Mouse (Mus musculus) liver, adult 2 months (tissue): ENCODE data around the gene Olfr372. TPM values are rescaled to one million over a fixed set of nuclear protein-coding genes. Genes with fewer than 3 reads are reported as not detected.
A peak's percentile ranks its signal among the peaks of the same experiment; 100 is the strongest.
"Not testable (repeated sequence)": the region's sequence is repeated elsewhere in the genome, so short reads cannot be mapped to it uniquely, and the experiment has no call there.

Experiments
- DNase-seq: peaks from one replicate; pipeline ENCODE4 v3.0.0-alpha.2; 2011; ENCODE audit warnings: low read depth, low spot score; ENCODE audit errors: extremely low read depth
- H3K27ac ChIP-seq: fragments of 200-500 bp; replicated peaks from 2 replicates; pipeline ENCODE4 v1.5.1; 2012; ENCODE audit warnings: low read depth, mild to moderate bottlenecking, control low read depth, inconsistent platforms, low read length; ENCODE audit not compliant: insufficient read depth
- H3K27me3 ChIP-seq: fragments of 200-500 bp; 2 replicates; pipeline ENCODE4 v1.6.1; 2012; ENCODE audit warnings: mild to moderate bottlenecking, moderate library complexity, low read length, inconsistent platforms; ENCODE audit not compliant: control insufficient read depth, insufficient read depth
- H3K36me3 ChIP-seq: fragments of 200-500 bp; 2 replicates; pipeline ENCODE4 v1.6.1; 2012; ENCODE audit warnings: low read length, inconsistent platforms; ENCODE audit not compliant: control insufficient read depth, insufficient read depth
- H3K4me1 ChIP-seq: fragments of 200-500 bp; 2 replicates; pipeline ENCODE4 v1.6.1; 2011; ENCODE audit warnings: low read length; ENCODE audit not compliant: control insufficient read depth, insufficient read depth
- H3K4me3 ChIP-seq: fragments of 200-500 bp; 2 replicates; pipeline ENCODE4 v1.5.1; 2011; ENCODE audit warnings: low read depth, mild to moderate bottlenecking, control low read depth, low read length, moderate library complexity; ENCODE audit not compliant: insufficient read depth
- H3K79me2 ChIP-seq: fragments of 200-500 bp; 2 replicates; pipeline ENCODE4 v1.6.1; 2012; ENCODE audit warnings: inconsistent platforms, mild to moderate bottlenecking, low read length, moderate library complexity; ENCODE audit not compliant: control insufficient read depth, insufficient read depth
- H3K9ac ChIP-seq: fragments of 200-500 bp; 2 replicates; pipeline ENCODE4 v1.6.1; 2012; ENCODE audit warnings: low read depth, mild to moderate bottlenecking, control low read depth, inconsistent platforms, low read length
- CTCF ChIP-seq: fragments of 200-500 bp; IDR thresholded peaks from 2 replicates; pipeline ENCODE4 v1.5.1; 2011; ENCODE audit warnings: low read depth, low read length, control low read depth
- POLR2A ChIP-seq: fragments of 200-500 bp; IDR thresholded peaks from 2 replicates; pipeline ENCODE4 v1.6.1; 2011; ENCODE audit warnings: low read length, control low read depth; ENCODE audit not compliant: insufficient read depth; ENCODE audit errors: extremely low read depth
- WGBS: fragments of 180-500 bp; shearing (Covaris S2); methylation state at CpG from one replicate; pipeline ENCODE4 v1.1.7; 2018; 5-methylcytosine and 5-hydroxymethylcytosine counted together
- polyA plus RNA-seq: library from polyadenylated mRNA; depleted of rRNA; stranded (reverse); fragments of >200 nt; gene quantifications from 2 replicates; pipeline ENCODE4 v1.2.3, GENCODE M21; 2012
- total RNA-seq: library from RNA; depleted of rRNA; stranded (reverse); fragments of >200 nt; gene quantifications from 2 replicates; pipeline ENCODE4 v1.2.3, GENCODE M21; 2014

Olfr372 gene
- total and polyA plus RNA-seq, 2 experiments: not detected

DNA sequence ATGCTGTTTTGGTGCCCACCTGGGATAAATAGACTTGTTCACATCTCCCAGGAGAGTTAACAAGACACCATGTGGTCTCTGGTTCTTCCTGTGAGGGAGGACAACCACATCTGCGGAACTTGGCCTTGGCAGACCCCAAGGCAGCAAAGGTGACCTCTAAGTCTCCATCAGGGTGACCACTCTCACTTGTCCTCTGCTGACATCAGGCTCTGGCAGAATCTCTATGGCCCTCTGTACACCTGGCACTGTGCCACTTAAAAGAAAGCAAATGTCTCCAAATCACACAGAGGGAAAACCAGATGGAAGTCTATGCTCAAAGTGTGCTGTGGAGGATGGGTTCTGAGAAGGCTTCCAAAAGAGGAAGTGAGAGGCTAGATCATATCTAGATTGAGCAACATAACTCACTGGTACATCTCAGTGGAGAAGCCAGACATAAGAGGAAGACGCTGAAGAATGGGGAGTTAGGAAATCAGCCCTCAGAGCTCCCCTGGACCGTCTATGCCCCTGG is 32.8 kb upstream of the Olfr372 start:
- no peak for TF ChIP-seq POLR2A
- TF ChIP-seq CTCF: no peak
- no peaks in the 10 kb centered on the region for H3K36me3 ChIP-seq
- whole genome bisulfite sequencing: 63% methylated on average over 3 of the region's 3 CpGs
- H3K4me1 ChIP-seq: no peaks in the 10 kb centered on the region
- DNase-seq: peak; percentile 43
- no peaks in the 10 kb centered on the region for H3K27me3 ChIP-seq
- H3K4me3 ChIP-seq: no peak overlapping the region
- H3K27ac ChIP-seq: no peak overlapping the region
- H3K79me2 ChIP-seq: no peaks in the 10 kb centered on the region
- H3K9ac ChIP-seq: no peak overlapping the region

DNA sequence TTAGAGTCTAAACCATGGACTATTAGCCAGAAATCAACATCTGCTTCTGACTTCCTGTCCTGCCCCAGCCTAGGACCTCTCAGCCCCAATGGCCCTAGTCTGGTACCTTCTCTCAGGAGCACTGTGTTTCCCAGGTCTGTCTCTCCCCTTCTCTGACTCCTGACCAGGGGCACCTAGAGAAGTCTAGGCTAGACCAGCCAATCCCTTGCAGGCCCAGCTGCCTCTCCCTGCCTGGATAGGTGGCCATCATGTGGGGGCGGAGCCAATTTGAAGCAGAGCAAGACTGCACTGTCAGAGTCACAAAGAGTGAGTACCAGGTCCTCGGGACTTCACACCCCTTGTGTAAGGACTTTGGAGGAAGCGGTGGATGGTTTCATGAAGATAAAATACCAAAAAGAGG is 31.5 kb upstream of the Olfr372 start, which contains the start of gene Cyp4f18:
TSS of gene Cyp4f18 (minus strand) at position 154 of the 400 bp plus-strand sequence.
- Histone ChIP-seq H3K36me3 (no peaks in the 10 kb centered on the region), H3K4me3 (no peak within 1 kb of the TSS), H3K27ac (no peak within 1 kb of the TSS), H3K79me2 (no peaks in the 10 kb centered on the region), H3K9ac (no peak within 1 kb of the TSS), H3K27me3 (no peaks in the 10 kb centered on the region), H3K4me1 (no peaks in the 10 kb centered on the region)
- TF ChIP-seq POLR2A (no peak), CTCF (no peak)
- 71% methylated on average over 3 of the region's 3 CpGs for WGBS
- no peak for DNase-seq

DNA sequence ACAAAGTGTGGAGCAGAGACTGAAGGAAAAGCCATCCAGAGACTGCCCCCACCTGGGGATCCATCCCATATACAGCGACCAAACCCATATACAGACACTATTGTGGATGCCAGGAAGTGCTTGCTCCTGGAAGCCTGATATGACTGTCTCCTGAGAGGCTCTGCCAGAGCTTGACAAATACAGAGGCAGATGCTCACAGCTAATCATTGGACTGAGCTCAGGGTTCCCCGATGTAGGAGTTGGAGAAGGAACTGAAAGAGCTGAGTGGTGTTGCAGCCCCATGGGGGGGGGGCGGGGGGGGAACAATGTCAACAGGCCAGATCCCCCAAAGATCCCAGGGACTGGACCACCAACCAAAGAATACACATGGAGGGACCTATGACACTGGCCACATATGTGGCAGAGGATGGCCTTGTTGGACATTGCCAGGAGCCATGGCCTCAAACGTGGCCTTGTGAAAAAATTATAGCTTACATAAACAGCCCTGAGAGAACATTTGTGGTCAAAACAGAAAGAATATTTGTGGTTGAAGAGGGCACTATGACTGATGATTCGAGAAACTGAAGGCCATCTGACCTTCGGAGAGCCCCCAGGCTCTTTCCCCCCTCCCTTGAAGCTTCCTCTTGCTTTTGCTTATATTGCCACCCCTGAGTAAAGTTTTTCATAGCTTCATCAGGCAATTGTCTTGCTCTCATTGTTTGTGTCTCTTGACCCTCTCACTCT is 27.4 kb upstream of the Olfr372 start:
- not testable (repeated sequence) for H3K27me3 ChIP-seq, H3K27ac ChIP-seq, H3K4me1 ChIP-seq, H3K36me3 ChIP-seq, H3K4me3 ChIP-seq, DNase-seq, H3K79me2 ChIP-seq, H3K9ac ChIP-seq
- 64% methylated on average over 6 of the region's 6 CpGs for WGBS

DNA sequence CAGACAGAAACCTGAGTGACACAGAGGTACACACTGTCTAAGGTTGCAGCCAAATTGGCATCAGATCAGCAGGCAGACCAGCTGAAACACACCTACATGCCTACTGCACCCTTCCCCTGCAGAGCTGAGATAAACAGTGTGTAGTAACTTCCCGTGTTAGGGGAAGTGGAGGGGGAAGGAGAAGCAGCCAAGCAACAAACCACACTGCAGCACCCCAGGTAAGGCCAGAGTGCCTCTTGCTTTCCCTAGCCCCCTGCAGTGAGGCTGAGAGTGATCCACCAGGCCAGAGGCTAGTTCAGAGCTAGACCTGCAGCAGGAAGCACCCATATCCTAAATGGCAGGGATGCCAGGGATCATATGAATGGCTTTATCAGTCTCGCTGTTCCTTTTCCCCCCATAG is 23.7 kb upstream of the Olfr372 start:
- H3K4me1 ChIP-seq, H3K27me3 ChIP-seq, H3K9ac ChIP-seq, H3K27ac ChIP-seq, H3K36me3 ChIP-seq, H3K4me3 ChIP-seq, H3K79me2 ChIP-seq, DNase-seq: not testable (repeated sequence)
- 38% methylated on average over 2 of the region's 2 CpGs for WGBS

DNA sequence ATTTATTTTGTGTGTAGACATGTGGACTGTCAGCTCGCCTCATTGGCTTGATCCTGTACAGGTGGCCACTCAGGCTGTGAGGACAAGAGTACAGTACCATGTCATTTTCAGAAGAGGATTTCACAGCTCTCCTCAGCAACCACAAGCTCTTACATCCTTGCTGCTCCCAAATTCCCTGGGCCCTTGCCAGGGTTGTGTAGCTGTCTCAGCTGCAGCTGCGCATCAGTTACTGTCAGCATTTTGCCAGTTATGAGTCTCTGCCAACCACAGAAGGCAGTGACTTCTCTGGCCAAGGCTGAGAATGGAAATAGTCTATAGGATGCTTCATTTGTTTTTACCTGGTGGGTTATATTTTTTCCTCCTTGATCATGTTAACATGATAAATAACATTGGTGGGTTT is 22.9 kb upstream of the Olfr372 start:
- WGBS: 77% methylated on average over 2 of the region's 2 CpGs
- H3K27ac ChIP-seq: no peak overlapping the region
- H3K4me1 ChIP-seq: no peaks in the 10 kb centered on the region
- no peak for TF ChIP-seq CTCF
- TF ChIP-seq POLR2A: no peak
- DNase-seq: no peak
- H3K79me2 ChIP-seq: no peaks in the 10 kb centered on the region
- H3K9ac ChIP-seq: no peak overlapping the region
- no peaks in the 10 kb centered on the region for H3K27me3 ChIP-seq
- no peak overlapping the region for H3K4me3 ChIP-seq
- H3K36me3 ChIP-seq: no peaks in the 10 kb centered on the region

DNA sequence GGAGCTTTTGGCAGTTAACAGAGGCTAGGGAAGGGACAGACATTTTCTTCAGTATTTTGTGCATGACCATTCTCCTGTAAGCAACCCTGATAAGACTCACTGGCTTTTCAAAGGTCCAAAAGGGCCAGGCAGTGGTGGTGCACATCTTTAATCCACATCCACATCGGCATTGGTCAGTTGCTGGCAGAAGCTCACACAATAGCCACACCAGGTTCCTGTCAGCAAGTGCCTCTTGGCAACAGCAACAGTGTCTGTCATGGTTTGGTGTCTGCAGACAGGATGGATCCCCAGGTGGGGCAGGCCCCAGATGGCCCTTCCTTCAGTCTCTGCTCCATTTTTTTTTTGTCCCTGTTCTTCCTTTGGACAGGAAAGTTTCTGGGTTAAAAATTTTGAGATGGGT is 22.0 kb upstream of the Olfr372 start:
- 90% methylated on average over 1 of the region's 1 CpGs for WGBS
- not testable (repeated sequence) for H3K9ac ChIP-seq

More for the DNA sequence above, 22.0 kb upstream of the Olfr372 start:
- not testable (repeated sequence) for H3K4me1 ChIP-seq, H3K36me3 ChIP-seq, H3K27me3 ChIP-seq, H3K27ac ChIP-seq, H3K79me2 ChIP-seq, H3K4me3 ChIP-seq, DNase-seq
